Mouse (Mus musculus) spleen, postnatal 4 days (tissue): ENCODE results near the gene Pxmp4.

Experiments
- DNase-seq, 2 experiments: peaks; one replicate each; pipeline ENCODE4 v3.0.0; 2022; ENCODE audit warnings: low spot score in 2 of 2

The Pxmp4 gene

DNA sequence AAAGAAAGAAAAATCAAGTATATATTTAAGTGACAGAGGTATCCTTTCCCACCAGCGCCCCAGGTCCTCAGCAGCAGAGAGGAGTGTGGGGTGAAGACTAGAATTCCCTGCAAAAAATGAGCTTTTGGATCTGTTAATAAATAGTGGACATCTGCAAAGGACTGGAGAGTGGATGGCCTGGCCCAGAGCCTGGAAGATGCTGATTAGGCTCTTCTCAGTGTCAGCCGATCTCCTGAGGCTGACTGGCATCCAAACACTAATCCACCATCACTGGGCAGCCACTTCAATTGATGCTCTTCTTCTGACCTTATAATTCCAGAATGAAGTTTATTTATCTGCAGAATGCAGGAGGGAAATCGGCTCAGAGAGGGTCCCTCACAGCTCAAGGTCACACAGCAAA, 30.5 kb downstream of the Pxmp4 start:
- DNase-seq: no peak

DNA sequence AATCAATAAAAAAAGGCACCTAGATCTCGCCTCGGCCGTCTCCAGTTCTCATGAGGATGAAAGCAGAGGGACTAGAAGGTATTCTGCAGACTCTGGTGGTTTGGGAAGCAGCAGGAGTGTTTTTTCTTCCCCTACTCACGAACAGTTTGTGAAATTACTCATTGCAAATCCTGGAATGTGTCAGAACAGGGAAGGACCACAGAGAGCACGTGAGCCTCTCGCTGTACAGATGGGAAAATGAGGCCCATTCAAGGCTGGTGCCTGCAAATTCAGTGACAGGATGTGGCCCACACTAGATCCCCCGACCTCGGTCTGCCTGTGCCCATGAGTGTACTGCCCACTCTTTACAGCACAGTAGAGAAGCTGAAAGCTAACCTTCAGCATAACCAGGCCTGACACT, 31.5 kb downstream of the Pxmp4 start:
- DNase-seq: no peak

DNA sequence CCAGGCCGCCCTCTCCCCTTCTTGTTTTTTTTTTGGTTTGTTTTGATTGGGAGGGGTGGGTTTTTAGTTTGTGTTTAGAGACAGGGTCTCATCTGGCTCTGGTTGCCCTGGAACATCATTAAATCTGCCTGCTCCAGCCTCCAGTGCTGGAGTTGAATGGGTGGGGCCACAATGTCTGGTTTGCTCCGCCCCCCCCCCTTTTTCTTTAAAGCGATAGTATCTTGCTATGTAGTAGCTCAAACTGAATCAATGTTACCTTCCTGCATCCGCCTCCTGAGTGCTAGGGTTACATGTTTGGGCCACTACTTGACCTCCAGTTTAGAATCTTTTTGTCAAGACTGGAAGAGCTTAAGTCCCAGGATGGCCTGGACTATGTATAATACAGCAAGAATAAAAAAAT, 32.2 kb downstream of the Pxmp4 start:
- no peak for DNase-seq

DNA sequence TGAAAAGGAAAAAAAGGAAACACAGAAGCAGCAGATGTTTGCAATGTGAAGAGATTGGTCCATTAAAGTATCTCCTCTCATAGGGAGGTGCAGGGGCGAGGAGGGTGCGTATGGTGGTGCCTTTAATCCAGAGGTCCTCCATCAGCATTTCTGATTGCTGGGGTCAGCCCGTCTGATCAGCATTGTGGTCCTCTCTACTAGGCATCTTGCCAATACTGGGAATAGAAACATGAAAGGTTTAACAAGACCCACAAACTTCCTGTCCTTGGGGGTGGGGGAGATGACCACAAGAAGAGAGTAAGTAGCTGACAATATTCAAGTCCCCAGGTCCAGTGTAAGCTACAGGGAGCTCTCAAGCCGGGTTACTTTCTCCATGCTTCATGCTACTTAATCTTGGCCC, 32.8 kb downstream of the Pxmp4 start:
- no peak for DNase-seq

- peak; percentile 96 to 98 for DNase-seq
Measured at GRCm38 (mm10) chr2:154569836-154570286, 33.6 kb downstream of the Pxmp4 start, which contains the start of gene E2f1. TSS of gene E2f1 (minus strand) at chr2:154569892.

- peak; percentile 78 to 88 for DNase-seq
Measured at GRCm38 (mm10) chr2:154569071-154569748, 34.3 kb downstream of the Pxmp4 start.

DNA sequence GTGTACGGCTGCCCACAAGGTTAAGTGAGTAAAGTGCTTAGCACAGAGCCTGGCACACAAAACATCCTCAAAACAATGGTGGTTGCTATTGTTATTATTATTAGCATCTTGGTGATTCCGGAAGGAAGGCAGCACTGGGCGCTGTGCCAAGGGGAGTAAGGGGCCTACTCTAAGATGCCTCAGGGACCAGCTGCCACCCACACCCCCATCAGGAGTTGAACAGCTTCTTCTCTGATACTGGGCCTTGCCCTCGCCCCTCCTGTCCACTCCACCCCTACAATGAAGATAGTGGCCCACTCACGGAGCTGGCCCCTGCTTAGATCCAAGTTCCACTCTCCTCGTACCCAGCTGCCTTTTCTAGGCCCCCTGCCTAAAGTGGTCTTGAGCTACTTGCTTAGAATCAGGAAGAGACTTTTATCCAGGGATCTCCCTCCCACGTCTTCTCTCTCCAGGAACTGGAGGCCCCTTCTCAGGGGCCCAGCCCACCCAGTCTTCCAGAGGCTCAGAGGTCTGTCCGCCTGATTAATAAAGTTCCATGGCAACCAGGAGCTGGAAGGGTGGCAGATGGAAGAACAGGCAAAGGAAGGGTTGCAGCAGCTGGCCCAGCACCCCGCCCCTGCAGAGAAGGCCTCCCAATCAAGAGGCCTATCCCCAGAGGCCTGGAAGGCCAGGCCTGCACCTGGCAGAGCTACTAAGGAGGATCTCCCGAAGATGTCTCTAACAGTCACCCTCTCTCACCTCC, 35.0 kb downstream of the Pxmp4 start:
- DNase-seq: no peak

DNA sequence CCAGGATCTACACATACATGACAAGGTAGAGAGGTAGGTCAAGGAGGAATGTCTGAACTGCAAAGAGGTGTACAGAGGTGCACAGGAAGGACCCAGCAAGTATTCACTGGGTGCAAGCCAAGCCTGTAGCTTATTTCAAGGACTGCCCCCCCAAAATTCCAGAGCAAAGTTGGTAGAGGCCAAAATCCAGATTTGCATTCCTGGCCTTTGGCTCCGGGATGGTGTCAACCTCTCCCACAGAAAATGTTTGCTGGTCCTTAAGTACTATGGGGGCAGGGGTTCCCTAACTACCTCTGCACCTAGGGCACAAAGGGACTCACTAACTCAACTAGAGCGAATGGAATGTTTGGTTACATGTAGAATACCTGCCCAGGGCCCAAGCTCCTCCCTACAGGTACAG, 35.7 kb downstream of the Pxmp4 start:
- no peak for DNase-seq

- no peak for DNase-seq
Measured at GRCm38 (mm10) chr2:154566641-154567040, 36.9 kb downstream of the Pxmp4 start.

GRCm38 (mm10) chr2:154565562-154565961, 37.9 kb downstream of the Pxmp4 start:
- DNase-seq: no peak

DNA sequence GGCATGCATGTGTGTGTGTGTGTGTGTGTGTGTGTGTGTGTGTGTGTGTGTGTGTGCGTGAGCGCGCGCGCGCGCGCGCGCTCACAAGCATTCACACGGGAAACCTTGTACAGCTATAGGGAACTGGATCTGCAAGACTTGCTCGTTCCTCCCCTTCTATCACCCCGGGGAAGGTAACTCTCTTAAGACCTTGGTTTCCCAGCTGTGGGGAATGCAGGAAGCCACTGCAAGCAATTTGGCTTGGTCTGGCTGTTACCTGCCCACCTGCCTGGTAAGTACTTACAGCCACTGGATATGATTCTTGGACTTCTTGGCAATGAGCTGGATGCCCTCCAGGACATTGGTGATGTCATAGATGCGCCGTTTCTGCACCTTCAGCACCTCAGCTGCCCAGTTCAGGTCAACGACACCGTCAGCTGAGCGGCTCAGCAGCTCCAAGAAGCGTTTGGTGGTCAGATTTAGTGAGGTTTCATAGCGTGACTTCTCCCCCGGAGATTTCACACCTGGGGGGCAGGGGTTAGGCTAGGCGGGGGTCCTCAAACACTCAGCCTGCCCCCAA, 39.8 kb downstream of the Pxmp4 start:
- no peak for DNase-seq

DNA sequence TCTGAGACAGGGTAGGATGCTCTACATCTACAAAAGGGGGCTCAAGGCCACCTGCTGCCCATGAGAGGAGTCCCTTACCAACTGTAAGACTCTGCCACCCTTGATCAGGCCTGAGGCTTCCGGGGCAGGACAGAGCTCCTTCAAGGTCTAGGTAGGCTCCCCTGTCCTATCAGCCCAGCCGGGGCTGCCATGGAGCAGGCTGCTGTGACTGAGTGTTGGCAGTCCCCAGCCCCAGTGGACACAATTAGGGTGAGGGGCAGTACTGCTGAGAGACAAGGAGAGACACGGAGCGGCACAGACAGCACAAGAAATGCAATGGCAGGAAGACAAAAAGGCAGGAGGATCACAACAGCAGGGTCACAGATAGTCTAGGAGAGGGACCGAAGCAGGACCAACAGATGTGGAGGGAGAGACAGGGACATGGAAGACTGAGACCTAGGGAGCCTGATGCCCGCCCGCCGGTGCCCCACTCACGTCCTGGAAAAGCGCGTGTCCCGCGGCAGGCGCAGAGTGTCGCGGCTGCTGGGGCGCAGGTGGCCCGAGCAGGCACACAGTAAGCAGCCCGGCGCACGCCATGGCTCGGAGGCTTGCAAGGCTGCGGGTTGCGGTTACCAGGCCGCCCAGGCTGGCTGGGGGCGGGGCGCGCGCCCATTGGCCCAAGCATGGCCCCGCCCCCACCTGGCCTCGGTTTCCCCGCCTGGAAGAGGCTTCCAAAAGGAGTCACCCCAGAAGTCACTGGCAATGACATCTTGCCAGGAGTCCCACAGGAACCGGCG, 45.1 kb downstream of the Pxmp4 start, which contains the start of gene Necab3:
Necab3 (minus strand) TSS at position 627 of the 776 bp plus-strand sequence.
- DNase-seq: peak; percentile 63 to 82

DNA sequence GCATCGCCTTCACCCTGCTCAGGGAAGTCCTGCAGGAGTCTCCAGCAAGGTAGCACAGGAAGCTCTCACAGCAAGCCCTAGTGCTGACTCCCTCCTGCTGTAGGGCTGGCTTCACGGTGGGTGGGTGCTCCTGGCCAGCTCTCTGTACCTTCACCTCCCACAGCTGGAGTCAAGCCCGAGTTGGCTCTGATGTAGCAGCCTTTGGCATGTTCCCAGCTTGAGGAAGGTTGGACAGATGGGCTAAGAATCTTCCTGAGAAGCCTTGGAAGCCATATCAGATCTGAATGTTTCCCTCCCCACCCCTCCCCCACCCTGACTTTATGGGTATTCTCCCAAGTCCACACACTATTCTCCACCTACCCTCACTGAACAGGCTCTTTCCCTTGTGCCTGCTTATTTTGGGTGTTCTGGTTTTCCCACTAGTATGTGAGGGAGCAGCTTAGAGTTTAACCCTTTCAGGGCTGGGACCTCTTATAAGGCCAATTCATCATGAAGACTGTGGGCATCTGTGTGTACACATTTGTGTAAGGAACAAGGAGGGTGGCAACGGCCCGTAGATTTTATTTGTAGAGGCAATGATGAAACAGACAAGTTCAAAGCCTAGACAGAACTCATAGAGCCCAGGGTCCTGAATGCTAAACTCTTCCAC, 46.2 kb downstream of the Pxmp4 start:
- no peak for DNase-seq

DNA sequence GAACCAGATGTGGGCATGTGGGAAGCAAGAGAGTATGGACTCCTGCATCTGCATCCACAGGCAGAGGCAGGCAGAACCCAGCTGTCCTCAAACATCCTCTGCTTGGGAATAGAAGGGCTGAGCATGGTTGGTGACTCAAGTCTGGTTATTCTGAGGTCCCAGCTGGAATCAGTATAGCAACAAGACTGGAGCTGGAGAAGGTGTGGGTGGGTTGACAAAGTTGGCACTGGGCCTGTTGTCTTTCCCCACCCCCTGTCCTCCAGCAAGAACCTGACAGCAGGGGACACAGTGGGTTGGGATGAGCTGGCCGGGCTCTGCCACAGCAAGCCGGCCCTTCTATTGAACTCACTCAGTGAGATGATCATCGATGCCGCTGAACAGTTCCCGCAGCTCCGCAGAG, 48.3 kb downstream of the Pxmp4 start:
- no peak for DNase-seq

DNA sequence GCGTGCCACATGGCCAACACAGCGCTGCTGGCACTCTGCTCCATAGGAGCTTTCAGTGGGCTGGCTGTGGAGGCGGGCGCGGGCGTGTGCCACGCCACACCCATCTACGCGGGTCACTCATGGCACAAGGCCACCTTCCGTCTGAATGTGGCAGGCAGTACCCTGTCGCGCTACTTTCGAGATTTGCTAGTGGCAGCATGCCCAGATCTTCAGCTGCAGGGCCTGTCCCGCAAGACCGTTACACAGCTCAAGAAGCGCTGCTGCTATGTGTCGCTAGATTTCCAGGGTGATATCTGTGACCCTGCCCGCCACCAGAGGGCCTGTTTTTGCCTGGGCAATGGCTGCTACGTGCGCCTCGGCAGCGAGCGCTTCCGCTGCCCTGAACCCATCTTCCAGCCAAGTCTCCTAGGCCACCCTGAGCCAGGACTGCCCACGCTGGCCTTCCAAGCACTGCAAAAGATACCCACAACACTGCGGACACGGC, 51.0 kb downstream of the Pxmp4 start:
- DNase-seq: peak; percentile 75 to 85

- no peak for DNase-seq
Measured at GRCm38 (mm10) chr2:154551927-154552326, 51.6 kb downstream of the Pxmp4 start.

DNA sequence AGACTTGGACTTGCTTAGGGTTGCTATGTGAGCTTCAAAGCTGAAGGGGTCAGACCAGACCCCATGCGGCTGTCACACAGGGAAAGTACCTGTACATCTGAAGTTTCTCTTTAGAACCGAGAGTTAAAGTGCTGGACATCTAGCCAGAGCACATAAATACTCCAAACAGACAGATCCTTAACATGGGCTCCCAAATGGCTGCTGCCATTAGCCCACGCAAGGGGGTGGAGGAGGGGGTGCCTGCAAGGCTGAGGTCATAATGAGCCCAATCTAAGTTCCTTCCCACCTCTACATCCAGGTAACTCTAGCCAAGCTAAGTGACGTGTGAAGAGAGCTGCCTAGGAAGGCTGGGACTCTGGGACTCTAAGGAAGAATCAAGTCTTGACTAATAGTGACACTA, 52.0 kb downstream of the Pxmp4 start, which contains the start of gene Actl10:
Actl10 (plus strand) TSS at position 301 of the 400 bp plus-strand sequence.
- no peak for DNase-seq

GRCm38 (mm10) chr2:154550937-154551336, 52.6 kb downstream of the Pxmp4 start:
- no peak for DNase-seq

GRCm38 (mm10) chr2:154549886-154550189, 53.7 kb downstream of the Pxmp4 start:
- DNase-seq: no peak

DNA sequence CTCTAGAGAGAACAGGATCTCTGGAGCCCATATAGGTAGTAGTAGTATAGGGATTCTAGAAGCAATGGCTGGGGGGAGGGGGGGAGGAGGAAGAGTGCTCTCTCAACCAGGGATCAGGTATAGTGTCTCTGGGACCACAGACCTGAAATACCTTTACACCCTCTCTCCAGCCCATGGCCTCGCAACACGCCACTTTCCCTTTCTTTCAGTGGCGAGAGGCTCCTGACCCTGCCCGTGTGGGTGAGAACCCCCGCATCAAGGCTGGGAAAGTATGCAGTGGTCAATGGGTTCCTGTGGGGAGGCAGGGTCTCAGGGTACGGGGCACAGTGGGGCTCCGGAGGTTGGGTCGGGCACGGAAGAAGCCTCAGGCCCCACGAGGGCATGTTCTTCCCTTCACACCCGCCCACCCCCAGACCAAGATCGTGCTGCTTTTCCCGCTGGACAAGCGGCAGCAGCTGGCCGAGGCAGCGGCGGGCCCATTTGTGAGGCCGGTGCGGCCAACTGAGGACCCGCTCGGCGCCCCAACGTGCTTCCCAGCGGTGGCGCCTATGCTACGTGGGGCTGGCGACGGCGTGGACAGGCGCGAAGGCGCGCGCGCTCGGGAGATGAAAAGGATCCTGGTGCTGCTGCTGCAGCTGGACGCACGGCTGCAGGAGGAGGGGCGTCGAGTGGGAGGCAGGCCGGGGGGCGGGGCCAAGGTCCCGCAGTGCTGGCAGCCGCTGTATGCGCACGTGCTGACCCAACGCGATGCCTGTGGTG, 54.2 kb downstream of the Pxmp4 start:
- DNase-seq: peak; percentile 64 to 80

DNA sequence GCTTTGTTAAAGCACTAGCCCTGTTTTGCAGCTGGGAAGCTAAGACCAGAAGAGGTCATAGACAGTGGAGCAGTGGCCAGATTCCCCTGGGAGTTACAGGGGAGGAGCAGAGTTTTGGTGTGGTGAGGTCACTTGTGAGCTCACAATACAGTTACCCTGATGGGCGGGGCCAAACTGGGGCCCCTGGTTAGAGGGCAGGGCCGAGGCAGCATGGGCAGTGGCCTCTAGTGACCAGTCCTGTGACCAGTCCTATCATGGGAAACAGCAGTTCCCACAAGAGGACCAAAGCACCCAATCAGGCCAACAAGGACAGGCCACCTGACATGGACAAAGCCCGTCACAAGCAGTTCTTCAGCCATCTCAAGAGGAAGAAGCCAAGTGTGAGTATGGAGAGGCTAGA, 54.8 kb downstream of the Pxmp4 start:
- peak in 1 of 2 experiments; percentile 64 for DNase-seq
